Mouse (Mus musculus) megakaryocyte progenitor cell, adult 5-6 weeks (primary cell): ENCODE measurements around the gene Itch. TPM values are rescaled to one million over a fixed set of nuclear protein-coding genes. Genes with fewer than 3 reads are reported as not detected.
A peak's percentile ranks its signal among the peaks of the same experiment; 100 is the strongest.
"Not testable (repeated sequence)": the region's sequence is repeated elsewhere in the genome, so short reads cannot be mapped to it uniquely, and the experiment has no call there.

Experiments
- ATAC-seq: replicated peaks from 2 replicates; pipeline ENCODE4 v1.8.0; 2016; ENCODE audit warnings: mild to moderate bottlenecking, moderate TSS enrichment, inconsistent platforms; ENCODE audit not compliant: poor library complexity
- total RNA-seq, 2 experiments: library from RNA; stranded (forward) in 1 of 2; stranded (reverse) in 1 of 2; fragments of 157-497, 149-512 nt in 1 of 2; fragments of 200-1000 nt in 1 of 2; gene quantifications; 2 replicates each; pipeline versions ENCODE4 v1.2.3 to v1.2.4; 2015 to 2017

The Itch gene
- total RNA-seq (2015) (50.8 and 52.9 TPM in 2 replicates), total RNA-seq (2017) (48.7 and 53.4 TPM in 2 replicates)

DNA sequence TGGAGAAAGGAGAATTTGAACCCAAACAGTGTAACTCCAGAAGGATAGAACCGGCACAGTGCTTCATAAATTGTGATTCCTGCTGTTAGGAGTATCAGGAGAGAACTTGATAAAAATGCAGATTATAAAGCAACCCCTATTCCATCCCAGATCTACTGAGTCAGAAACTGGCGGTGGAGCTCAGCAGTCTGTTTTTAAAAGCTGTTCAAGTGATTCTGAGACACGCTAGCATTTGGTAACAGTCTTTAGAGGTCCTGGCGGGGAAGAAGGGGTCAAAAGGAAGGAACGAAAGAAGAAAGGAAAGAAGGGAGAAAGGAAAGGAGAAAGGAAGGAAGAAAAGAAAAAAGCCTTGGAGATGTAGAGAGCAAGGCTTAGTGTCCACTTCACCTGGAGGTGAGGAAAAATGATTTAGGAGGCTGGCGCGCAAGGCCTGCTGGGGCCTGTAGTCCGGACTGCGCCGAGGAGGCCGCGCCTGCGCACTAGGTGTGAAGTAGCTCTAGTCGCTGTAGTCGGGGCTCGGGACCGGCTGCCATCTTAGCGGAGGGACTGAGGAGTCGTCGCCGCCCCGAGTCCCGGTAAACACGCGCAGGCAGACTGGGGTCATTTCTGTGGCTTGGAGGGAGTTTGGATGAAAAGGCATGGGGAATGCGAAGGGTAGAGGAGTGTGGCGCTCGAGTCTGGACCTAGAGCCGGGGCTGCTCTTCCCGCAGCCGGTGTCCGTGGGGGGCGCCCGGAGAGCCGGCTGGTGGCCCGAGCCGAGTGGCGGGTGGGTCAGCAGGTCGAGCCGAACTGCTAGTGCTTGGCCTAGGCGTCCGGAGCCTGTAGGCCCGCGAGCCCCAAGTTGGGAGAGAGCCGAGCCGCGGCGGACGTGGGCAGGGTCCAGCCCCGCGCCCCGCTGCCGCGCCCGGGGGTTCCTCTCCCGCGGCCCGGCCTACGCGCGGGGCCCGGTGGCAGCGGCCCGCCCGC is at the start of gene Itch:
Gene Itch (plus strand): TSS at position 499 of the 966 bp plus-strand sequence.
- ATAC-seq: peak; percentile 98

DNA sequence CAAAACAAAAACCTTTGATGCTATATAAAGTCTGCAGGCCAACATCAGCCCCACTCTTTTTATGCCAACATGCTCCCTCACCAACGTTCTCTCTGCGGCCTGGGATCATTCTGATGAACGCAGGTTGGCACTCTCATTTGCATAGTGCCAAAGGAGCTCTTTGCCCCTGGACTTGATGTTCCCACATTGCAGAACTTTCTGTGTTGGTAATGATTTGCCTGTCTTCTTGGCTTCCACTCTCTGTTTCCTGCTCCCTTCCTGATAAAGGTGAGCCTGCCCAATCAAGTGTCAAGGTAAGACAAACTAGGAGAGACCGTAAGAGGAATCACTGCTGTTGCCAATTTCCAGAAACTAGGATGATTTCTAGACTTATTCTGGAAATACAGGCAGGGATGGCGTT is 48.8 kb upstream of the Itch start:
- no peak for ATAC-seq

DNA sequence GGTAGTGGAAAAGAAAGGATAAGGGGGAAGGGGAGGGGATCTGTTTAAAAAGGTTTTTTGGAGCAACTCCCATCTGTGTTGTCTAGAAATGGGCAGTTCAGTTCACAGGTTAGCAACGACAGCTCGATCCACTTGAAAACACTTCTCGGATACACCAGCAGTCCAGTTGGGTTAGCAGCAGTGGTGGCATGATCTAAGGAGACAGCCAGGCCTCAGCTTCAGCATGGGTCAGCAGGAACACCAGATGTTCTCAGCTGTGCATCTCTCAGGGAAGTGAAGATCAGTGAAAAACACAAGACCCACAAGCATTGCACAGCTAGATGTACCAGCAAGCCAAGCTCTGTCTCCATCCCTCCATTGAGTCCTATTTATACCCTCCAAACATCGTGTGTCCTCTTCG is 47.0 kb upstream of the Itch start:
- no peak for ATAC-seq

GRCm38 (mm10) chr2:155088264-155088663 is 45.0 kb upstream of the Itch start:
- no peak for ATAC-seq

DNA sequence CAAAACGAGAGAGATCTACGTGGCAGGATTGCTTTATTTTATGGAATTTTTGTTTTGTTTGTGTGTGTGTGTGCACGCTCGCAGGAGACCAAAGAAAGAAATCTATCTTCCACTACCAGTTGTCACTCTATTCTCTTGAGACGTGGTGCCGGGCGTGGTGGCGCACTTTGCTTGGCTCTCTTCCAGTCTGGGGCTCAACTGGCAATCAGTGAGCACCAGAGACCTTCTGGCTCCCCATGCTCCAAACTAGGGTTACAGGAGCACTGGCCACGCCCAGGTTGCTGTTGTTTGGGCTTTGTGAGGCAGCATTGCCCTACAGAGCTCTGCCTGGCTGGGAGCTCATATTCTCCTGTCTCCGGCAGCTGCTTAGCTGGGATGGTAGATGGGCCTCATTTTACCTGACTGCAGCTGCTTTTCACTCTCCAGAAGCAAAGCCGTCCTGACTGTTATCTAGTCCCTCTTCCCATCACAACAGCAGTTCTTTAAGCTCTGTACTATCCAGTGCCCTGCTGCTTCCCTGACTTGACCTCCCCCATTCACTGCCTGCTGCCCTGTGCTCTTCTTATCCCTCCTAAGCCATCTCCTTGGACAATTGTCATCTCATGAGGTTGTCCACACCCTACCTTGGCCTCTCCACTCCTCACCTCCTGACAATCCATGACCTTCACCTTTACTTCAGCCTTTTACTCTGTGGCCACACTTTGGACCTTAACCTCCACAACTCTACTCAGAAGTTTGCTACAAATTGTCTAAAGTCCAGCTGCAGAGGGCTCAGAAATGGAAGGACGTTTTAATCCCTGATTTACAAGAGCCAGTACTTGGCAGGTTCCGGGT is 42.2 kb upstream of the Itch start:
- ATAC-seq: peak; percentile 91

GRCm38 (mm10) chr2:155091743-155092075 is 41.6 kb upstream of the Itch start:
- ATAC-seq: peak; percentile 40; the same call in 1 of the 2 replicates

- ATAC-seq: peak; percentile 30
Measured at GRCm38 (mm10) chr2:155093418-155093817, 39.9 kb upstream of the Itch start.

DNA sequence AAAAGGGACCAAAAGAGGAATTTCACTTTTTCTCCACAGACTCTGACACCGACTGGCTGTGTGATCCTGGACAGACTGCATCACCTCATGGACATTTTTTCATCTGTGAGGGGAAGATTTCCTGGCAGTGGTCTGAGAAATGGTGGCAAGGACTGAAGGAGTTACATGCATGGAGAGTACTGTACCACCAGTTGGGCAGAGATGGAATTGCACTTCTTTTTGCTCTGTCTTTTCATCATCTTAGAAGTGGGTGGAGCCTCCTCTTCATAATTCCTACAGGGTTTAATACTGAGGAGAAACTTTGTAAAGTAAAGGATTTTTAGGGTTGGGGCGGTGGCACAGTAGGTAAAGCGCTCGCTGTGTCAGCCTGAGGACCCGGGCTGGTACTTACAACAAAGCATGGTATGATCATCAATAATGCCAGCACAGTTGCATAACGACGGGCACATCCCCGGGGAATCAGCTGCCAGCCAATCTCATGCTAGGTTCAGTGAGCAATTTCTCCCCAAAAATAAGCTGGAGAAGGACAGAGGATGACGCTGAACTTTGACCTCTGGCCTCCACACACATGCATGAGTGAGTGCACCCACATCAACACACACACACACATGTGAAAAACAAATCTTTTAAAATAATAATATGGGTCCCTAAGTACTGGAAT is 34.5 kb upstream of the Itch start:
- peak; percentile 74 for ATAC-seq

- ATAC-seq: no peak
Measured at GRCm38 (mm10) chr2:155099421-155099820, 33.9 kb upstream of the Itch start.

- ATAC-seq: no peak
Measured at GRCm38 (mm10) chr2:155099994-155100795, 33.1 kb upstream of the Itch start.

- peak; percentile 82 for ATAC-seq
Measured at GRCm38 (mm10) chr2:155100796-155101259, 32.5 kb upstream of the Itch start.

GRCm38 (mm10) chr2:155101761-155102181 is 31.5 kb upstream of the Itch start:
- ATAC-seq: no peak

GRCm38 (mm10) chr2:155103607-155104006 is 29.7 kb upstream of the Itch start:
- ATAC-seq: no peak

- not testable (repeated sequence) for ATAC-seq
Measured at GRCm38 (mm10) chr2:155107276-155107675, 26.0 kb upstream of the Itch start.

DNA sequence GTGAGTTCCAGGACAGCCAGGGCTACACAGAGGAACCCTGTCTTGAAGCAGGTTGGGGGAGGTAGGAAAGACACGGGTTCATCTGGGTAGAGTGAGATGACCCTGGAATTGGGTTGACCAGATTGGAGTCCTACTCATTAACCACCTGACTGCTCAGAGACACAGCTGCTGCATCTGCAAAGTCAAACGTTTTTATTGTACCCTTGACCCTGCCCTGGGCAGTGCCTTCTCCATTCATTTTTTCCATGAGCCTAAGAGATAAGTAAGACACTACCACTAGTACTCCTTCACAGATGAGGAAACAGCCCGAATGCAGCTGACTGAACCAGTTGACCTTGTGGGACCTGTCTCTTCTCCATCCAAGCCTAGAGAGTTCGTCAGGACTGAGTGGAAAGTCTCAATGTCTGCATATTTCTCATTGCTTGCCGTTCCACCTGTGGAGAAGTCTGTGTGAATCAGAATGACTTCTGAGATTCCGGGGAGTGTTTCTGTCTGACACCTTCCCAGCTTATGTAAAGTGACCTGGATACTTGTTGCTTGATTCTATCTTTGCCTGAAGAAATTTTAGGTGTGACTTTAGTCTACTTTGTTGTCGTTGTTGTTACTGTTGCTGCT is 18.0 kb upstream of the Itch start:
- ATAC-seq: no peak

- ATAC-seq: peak; percentile 23; the same call in 1 of the 2 replicates
Measured at GRCm38 (mm10) chr2:155133977-155134860, 910 bp downstream of the Itch start.

- ATAC-seq: no peak
Measured at GRCm38 (mm10) chr2:155135092-155135491, 1.8 kb downstream of the Itch start.

DNA sequence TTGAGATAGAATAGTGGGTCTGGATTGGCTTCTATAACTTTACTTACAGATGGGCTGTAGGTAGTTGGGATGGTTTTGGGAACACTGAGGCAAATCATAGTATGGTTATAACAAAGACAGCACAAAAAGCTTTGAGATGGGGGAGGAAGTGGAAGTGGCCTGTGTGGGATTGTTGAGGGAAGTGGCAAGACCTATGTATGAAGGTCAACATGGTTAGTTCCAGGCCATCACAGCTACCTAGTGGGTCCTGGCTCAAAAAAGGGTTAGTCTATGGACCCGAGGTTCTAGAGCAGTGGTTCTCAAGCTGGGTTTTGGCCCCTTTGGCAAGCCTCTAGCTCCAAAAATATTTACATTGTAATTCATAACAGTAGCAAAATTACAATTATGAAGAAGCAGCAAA is 2.2 kb downstream of the Itch start:
- no peak for ATAC-seq

- ATAC-seq: no peak
Measured at GRCm38 (mm10) chr2:155140986-155141385, 7.7 kb downstream of the Itch start.
